Mouse (Mus musculus) liver, embryonic 16.5 days (tissue): ENCODE results near the gene Aspm. TPM values are rescaled to one million over a fixed set of nuclear protein-coding genes. Genes with fewer than 3 reads are reported as not detected.
"Not testable (repeated sequence)": the region's sequence is repeated elsewhere in the genome, so short reads cannot be mapped to it uniquely, and the experiment has no call there.

Source experiments
- ATAC-seq: fragments of 200-750 bp; cut with Nextera tagmentation; 2 replicates; pipeline ENCODE4 v1.8.0; 2017; ENCODE audit warnings: low read depth, mild to moderate bottlenecking, moderate number of reproducible peaks, moderate library complexity
- H3K27ac ChIP-seq: fragments of 300-500 bp; sonication (generic); 2 replicates; pipeline ENCODE4 v1.5.1; 2014; ENCODE audit warnings: mild to moderate bottlenecking, low read length
- H3K27me3 ChIP-seq: fragments of 300-500 bp; sonication (generic); 2 replicates; pipeline ENCODE4 v1.6.1; 2014; ENCODE audit warnings: low read depth, low read length, mixed read lengths; ENCODE audit not compliant: control insufficient read depth, insufficient read depth
- H3K36me3 ChIP-seq: fragments of 300-500 bp; sonication (generic); 2 replicates; pipeline ENCODE4 v1.6.1; 2014; ENCODE audit warnings: mild to moderate bottlenecking; ENCODE audit not compliant: control insufficient read depth, insufficient read depth
- H3K4me1 ChIP-seq: fragments of 300-500 bp; sonication (generic); 2 replicates; pipeline ENCODE4 v1.6.1; 2014; ENCODE audit warnings: low read depth, low read length, mixed read lengths; ENCODE audit not compliant: control insufficient read depth
- H3K4me2 ChIP-seq: fragments of 300-500 bp; sonication (generic); 2 replicates; pipeline ENCODE4 v1.6.1; 2014; ENCODE audit warnings: low read depth, low read length, mixed read lengths
- H3K4me3 ChIP-seq: fragments of 300-500 bp; sonication (generic); 2 replicates; pipeline ENCODE4 v1.5.1; 2014; ENCODE audit warnings: low read depth, mild to moderate bottlenecking, low read length
- H3K9ac ChIP-seq: fragments of 300-500 bp; sonication (generic); 2 replicates; pipeline ENCODE4 v1.6.1; 2014; ENCODE audit warnings: low read depth, low read length
- H3K9me3 ChIP-seq: fragments of 300-500 bp; sonication (generic); replicated peaks from 2 replicates; pipeline ENCODE4 v1.6.1; 2016; ENCODE audit warnings: low read length; ENCODE audit not compliant: control insufficient read depth
- WGBS: fragments of 180-500 bp; shearing (Covaris S2); extraction: QIAGEN DNeasy Blood & Tissue Kit; methylation state at CpG from one replicate; pipeline ENCODE4 v1.1.7; 2014; ENCODE audit not compliant: insufficient replicate concordance; 5-methylcytosine and 5-hydroxymethylcytosine counted together
- polyA plus RNA-seq: library from polyadenylated mRNA; unstranded; fragments of >200 nt; fragmentation: Nextera tagmentation; extraction: Ambion mirVana; gene quantifications from 2 replicates; pipeline ENCODE4 v1.2.1, GENCODE M21; 2015

The Aspm gene
- polyA plus RNA-seq, result 8.7 and 9.3 TPM in 2 replicates

- Histone ChIP-seq H3K9me3 (no peaks in the 10 kb centered on the region), H3K27me3 (no peaks in the 10 kb centered on the region), H3K9ac (peak within 1 kb of the TSS; percentile 92), H3K4me2 (peak within 1 kb of the TSS; percentile 80), H3K27ac (peak within 1 kb of the TSS; percentile 90), H3K36me3 (peaks cover 20% of the 10 kb centered on the region), H3K4me1 (peaks cover 16% of the 10 kb centered on the region), H3K4me3 (peak within 1 kb of the TSS; percentile 94)
- WGBS, result under 1% methylated on average over 63 of the region's 65 CpGs
- peak; percentile 98 for ATAC-seq
Measured at GRCm38 (mm10) chr1:139454340-139455225, at the start of gene Aspm. TSS of gene Aspm (plus strand) at chr1:139454772.

DNA sequence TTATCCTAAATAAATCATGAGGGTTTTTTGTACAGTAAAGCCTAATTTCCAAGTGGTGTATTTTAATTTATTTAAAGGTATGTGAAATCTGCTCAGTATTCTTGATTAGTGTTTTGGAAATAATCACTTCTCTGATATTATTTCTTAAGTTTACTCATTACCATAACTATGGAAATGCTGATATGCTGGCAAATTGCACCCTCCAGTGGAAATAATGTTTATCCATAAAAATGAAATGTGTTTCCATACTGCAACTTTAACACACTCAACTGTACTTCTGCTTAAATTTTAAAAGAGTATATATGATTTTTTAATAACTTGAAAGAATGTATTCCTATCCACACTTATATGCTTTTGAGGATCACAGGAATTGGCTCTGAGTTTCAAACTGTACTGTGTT lies 48.8 kb upstream of the Aspm start:
- no peak overlapping the region for H3K27ac ChIP-seq
- no peaks in the 10 kb centered on the region for H3K9me3 ChIP-seq
- H3K36me3 ChIP-seq, result no peaks in the 10 kb centered on the region
- no peak overlapping the region for H3K4me2 ChIP-seq
- H3K4me3 ChIP-seq, result no peak overlapping the region
- H3K27me3 ChIP-seq, result no peaks in the 10 kb centered on the region
- H3K9ac ChIP-seq, result no peak overlapping the region
- H3K4me1 ChIP-seq, result no peaks in the 10 kb centered on the region
- ATAC-seq, result no peak

- Histone ChIP-seq H3K9me3 (no peaks in the 10 kb centered on the region), H3K27ac (no peak overlapping the region), H3K4me2 (no peak overlapping the region), H3K36me3 (no peaks in the 10 kb centered on the region), H3K4me3 (no peak overlapping the region), H3K4me1 (no peaks in the 10 kb centered on the region), H3K9ac (no peak overlapping the region), H3K27me3 (no peaks in the 10 kb centered on the region)
- ATAC-seq, result no peak
- 50% methylated on average over 5 of the region's 5 CpGs for WGBS
Measured at GRCm38 (mm10) chr1:139407701-139408100, 46.9 kb upstream of the Aspm start.

DNA sequence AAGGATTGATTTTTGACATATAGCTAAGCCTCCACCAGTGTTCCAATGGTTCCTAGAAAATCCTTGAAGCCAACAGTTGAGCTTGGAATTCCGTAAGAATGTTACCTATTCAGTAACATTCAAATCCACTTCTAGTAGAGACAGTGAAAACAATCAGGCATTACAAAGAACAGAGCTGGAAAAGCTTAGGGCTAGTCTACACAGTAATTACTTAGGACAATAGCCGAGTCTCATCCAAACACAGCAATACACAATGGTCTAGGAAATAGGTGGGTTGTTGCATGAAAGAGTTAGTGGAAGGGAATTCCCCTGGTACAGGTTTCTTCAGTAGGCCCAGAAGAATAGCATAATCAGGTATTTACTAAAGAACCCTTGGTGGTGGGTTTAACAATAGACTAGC lies 42.2 kb upstream of the Aspm start:
- WGBS, result 73% methylated on average over 2 of the region's 2 CpGs
- ATAC-seq, H3K4me1 ChIP-seq: not testable (repeated sequence)

DNA sequence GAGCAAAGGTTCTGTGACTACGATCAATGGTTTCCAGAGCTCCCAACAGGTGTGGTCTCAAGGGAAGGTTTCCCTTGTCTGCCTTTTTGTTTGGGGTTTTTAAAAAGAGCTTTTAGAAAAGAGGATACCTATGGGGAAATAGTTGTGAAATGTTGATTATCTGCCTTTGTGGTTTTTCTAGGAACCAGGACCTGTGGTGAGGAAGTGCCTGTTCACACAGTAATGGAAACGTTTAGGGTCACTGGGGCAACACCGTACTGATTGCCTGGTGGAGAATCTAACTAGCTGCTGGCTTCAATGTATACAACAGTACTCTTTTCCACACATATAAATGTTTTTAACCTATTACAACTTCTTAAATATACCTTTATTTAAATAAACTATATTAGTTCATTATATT lies 41.1 kb upstream of the Aspm start:
- Histone ChIP-seq H3K4me3 (no peak overlapping the region), H3K4me2 (no peak overlapping the region), H3K27ac (no peak overlapping the region), H3K4me1 (no peaks in the 10 kb centered on the region), H3K27me3 (no peaks in the 10 kb centered on the region), H3K36me3 (no peaks in the 10 kb centered on the region), H3K9me3 (no peaks in the 10 kb centered on the region), H3K9ac (no peak overlapping the region)
- WGBS, result 32% methylated on average over 3 of the region's 3 CpGs
- ATAC-seq, result no peak

More for the DNA sequence above, 42.2 kb upstream of the Aspm start:
- H3K9me3 ChIP-seq, H3K4me3 ChIP-seq, H3K9ac ChIP-seq, H3K4me2 ChIP-seq, H3K36me3 ChIP-seq, H3K27ac ChIP-seq, H3K27me3 ChIP-seq: not testable (repeated sequence)

DNA sequence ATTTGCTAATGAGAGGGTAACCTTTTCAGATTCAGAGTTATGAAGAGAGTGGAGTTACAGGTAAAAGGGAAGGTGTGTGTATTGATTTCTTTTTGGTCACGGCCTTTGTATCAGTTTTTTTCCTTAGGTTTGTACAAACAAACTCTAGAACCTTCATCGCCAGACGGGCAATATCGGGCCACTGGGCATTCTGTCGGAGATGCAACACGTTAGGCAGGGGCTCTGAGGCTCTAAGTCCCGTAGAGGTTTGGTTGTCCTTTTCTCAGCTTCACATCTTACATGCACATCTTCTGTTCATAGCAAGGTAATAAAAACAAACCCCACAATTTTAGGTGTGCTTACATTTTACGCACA lies 33.1 kb upstream of the Aspm start:
- Histone ChIP-seq H3K4me1 (peaks cover 20% of the 10 kb centered on the region), H3K9ac (peak overlapping the region; percentile 96), H3K36me3 (no peaks in the 10 kb centered on the region), H3K27me3 (no peaks in the 10 kb centered on the region), H3K27ac (peak overlapping the region; percentile 14; the same call in 1 of the 2 replicates), H3K4me2 (peak overlapping the region; percentile 84), H3K9me3 (no peaks in the 10 kb centered on the region), H3K4me3 (peak overlapping the region; percentile 90)
- ATAC-seq, result peak; percentile 9; the same call in 1 of the 2 replicates
- WGBS, result 1% methylated on average over 8 of the region's 8 CpGs

DNA sequence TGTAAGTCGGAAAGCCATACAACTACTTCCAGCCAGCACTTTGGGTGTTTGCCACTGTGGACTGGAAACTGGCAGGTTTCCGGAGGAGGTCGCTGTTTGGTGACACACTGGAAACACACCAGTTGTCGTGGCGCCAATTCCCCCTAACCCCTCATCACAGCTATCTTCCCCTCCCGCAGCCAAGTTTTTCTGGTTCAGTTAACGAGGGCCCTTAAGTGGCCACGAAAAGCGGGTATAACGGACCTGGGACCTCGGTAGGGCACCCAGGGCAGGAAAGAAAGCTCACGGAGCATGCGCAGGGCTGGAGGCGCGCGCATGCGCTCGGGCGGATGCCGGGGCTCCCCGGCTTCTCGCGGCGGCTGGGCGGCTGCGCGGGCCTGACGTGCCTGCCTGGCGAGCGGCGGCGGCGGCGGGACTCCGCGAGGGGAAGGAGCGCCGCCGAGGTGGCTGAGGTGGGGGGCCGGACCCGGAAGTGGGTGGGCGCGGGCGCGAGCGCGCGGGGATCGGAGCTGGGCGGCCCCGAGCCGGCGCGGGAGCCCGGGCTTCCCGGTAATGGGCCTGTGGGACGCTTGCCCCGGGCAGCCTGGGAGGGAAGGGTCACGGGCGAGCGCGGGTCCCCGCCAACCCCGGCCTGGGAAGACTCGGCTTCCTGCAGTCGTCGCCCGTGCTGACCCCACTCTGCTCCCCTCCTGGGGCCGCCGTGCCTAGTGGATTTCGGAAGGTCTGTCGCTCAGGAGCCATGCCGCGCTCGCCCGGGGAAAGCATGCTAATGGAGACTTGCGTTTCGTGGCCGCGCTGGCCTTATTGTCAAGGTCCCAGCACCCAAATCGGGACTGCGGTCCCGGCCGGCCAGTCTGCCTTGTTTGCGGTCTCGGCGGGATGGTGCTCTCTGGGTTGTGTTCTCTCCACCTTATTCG lies 32.4 kb upstream of the Aspm start, which contains the start of gene Zbtb41:
Gene Zbtb41 (plus strand): TSS at position 414 of the 917 bp plus-strand sequence.
- Histone ChIP-seq H3K4me3 (peak within 1 kb of the TSS; percentile 90), H3K27me3 (no peaks in the 10 kb centered on the region), H3K9me3 (no peaks in the 10 kb centered on the region), H3K9ac (peak within 1 kb of the TSS; percentile 96), H3K27ac (peak within 1 kb of the TSS; percentile 87), H3K36me3 (no peaks in the 10 kb centered on the region; the same call in 1 of the 2 replicates), H3K4me2 (peak within 1 kb of the TSS; percentile 84), H3K4me1 (peaks cover 20% of the 10 kb centered on the region)
- peak; percentile 96 for ATAC-seq
- WGBS, result under 1% methylated on average over 75 of the region's 88 CpGs

DNA sequence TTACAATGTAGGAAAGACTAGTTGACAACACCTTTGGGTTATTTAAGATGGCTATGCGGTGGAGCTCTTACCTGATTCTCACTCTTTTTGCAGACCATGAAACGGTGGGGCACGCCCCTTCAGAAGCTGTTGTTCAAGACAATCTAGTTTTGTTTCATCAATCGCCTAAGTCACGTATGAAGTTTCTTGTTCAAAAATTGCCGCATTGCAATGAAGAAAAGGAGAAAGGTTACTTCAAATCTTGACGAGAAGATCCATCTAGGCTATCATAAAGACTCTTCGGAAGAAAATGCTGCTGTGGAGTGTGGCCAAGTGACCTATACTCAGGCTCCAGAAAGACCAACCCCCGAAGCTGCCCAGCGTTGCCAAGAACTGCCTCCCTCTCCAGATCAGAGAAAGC lies 31.6 kb upstream of the Aspm start:
- H3K9ac ChIP-seq, result peak overlapping the region; percentile 96
- WGBS, result 29% methylated on average over 10 of the region's 10 CpGs
- no peaks in the 10 kb centered on the region for H3K27me3 ChIP-seq
- no peaks in the 10 kb centered on the region for H3K9me3 ChIP-seq
- no peaks in the 10 kb centered on the region; the same call in 1 of the 2 replicates for H3K36me3 ChIP-seq
- peaks cover 20% of the 10 kb centered on the region for H3K4me1 ChIP-seq
- peak overlapping the region; percentile 87; the same call in 1 of the 2 replicates for H3K27ac ChIP-seq
- peak overlapping the region; percentile 90 for H3K4me3 ChIP-seq
- ATAC-seq, result no peak
- H3K4me2 ChIP-seq, result peak overlapping the region; percentile 84
